Mouse (Mus musculus) MEL-GATA-1-ER (cell line): ENCODE data around the gene Slc35d3.

ENCODE experiments used
- DNase-seq: peaks from one replicate; pipeline ENCODE4 v3.0.0-alpha.2; 2012; ENCODE audit warnings: low read depth; ENCODE audit errors: extremely low read depth

Gene Slc35d3

GRCm38 (mm10) chr10:19850998-19851691 lies at the start of gene Slc35d3:
Gene Slc35d3, minus strand, starts transcription at chr10:19851459.
- no peak for DNase-seq

DNA sequence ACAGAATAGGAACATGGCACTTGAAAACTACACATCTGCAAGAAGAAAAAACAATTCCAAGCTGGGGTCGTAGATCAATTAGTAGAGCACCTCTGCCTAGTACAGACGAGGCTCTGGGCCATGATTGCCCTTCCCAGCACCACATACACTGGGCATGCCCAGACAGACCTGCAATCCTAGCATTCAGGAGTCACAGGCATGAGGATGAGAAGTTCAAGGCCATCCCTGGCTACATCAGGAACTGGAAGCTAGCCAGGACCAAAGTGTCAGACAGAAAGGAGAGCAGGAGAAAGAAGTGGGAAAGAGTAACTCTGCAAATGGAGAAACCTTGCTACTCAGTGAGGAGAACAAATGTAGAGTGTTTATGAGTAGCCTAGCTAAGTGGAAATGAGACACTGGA lies 48.9 kb upstream of the Slc35d3 start:
- DNase-seq = no peak

GRCm38 (mm10) chr10:19893976-19894375 lies 42.7 kb upstream of the Slc35d3 start:
- no peak for DNase-seq

DNA sequence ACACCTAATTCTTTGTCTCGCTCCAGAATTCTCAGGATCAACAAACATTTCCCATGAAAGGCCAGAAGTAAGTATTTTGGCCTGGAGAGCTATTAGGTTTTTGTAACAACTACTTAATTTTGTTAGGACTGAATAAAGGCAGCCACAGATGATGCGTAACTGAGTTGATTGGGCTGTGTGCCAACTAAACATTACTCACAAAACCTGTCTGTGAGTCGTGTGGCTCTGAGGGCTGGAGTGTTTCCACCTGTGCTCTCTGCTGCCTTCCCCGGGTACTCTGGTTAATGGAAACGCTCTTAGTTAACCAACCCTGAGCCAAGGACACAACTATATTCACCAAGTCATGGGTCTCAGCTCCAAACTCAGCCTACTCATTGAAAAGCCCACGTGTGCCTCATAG lies 41.9 kb upstream of the Slc35d3 start:
- DNase-seq = no peak

DNA sequence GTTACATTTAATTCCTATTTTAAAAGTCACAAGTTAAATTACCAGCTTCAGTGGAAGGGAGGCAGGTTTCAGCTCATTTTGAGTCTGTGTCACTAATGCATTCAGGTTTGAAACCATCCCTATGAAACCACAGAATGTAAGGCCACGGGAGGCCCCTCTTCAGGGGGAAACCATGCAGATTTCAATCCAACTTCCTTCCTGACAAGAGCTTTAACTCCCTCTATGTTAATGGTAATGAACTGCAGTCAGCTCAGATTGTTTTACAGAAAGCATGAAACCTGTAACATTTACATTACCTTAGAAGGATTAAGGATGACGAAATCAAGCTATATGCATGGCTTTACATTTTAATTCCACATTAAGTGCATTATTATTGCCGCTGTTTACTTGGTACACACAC lies 40.4 kb upstream of the Slc35d3 start:
- DNase-seq = no peak

- no peak for DNase-seq
These were observed 38.6 kb upstream of the Slc35d3 start for GRCm38 (mm10) chr10:19889908-19890307.

GRCm38 (mm10) chr10:19886249-19886648 lies 35.0 kb upstream of the Slc35d3 start:
- DNase-seq = peak; percentile 86

GRCm38 (mm10) chr10:19884409-19884808 lies 33.1 kb upstream of the Slc35d3 start:
- no peak for DNase-seq

DNA sequence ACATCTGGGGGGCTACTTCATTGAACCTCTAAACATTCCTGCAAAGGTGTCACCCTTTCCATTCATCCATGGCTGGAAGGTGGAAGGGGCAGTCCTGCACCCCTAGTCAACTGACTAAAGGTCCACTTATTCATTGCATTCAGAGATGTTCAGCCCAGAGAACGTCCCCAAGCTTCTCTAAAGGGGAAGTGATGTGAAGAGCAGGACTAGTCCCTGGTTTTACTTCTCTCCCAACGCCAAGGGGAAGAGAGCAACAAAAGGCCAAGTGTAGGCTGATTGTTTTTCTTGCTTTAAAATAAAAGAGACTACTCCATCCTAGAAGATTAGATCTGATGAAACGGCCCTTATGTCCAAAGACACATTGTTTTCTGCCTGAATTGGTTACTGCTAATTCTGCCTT lies 29.2 kb upstream of the Slc35d3 start:
- no peak for DNase-seq

DNA sequence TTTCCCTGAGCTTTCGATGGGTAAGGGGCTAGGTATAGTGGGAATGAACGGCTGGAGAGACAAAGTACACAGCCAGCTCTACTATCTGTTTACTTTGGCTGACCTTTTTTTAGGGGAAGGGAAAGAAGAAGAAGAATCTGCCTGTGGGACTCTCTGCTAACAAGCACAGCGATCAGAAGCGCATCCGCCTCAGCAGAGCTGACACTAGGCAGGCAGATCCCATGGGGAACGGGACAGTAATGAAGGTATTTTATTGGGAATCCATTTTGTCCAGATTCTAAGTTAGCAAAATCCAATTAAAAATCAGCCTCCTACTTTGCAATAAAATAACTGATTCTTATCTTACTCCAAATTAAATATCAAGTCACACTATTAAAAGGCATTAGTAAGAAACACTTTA lies 27.9 kb upstream of the Slc35d3 start:
- no peak for DNase-seq

DNA sequence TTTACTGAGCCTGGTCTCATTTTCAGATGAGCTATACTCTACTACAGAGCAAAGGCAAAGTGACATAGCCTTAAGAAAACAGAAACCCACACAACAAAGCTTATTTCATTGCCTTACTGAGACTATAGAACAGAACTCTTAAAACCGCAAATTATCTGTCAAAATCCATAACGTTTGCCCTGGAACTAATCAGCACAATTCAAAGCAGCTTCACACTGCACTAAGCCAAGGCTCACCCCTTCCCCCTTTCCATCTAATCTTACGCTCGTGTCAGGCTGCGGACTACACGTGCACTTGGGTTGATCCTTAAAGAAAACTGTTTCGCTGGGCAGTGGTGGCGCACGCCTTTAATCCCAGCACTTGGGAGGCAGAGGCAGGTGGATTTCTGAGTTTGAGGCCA lies 26.4 kb upstream of the Slc35d3 start:
- peak; percentile 62 for DNase-seq

- DNase-seq = no peak
These were observed 26.0 kb upstream of the Slc35d3 start for GRCm38 (mm10) chr10:19877257-19877656.

GRCm38 (mm10) chr10:19876669-19877068 lies 25.4 kb upstream of the Slc35d3 start:
- no peak for DNase-seq

DNA sequence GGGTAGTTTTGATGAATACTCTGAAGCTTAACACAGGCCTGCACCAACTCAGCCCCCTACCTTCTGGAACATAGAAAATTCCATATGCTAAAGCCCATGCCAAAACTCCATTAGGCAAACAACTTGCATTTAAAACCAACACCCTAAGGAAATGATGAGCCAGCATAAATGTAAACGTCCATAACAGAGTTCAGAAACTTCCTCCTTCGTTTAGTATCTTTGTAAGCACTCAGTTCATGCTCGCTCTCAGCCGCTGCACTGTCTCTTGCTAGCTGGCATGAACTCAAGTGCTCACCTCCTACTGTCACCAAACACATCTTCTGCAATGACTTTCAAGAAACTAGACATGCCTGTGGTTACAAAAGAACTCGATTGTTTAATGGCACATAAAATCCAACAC lies 24.1 kb upstream of the Slc35d3 start:
- DNase-seq = peak; percentile 77

DNA sequence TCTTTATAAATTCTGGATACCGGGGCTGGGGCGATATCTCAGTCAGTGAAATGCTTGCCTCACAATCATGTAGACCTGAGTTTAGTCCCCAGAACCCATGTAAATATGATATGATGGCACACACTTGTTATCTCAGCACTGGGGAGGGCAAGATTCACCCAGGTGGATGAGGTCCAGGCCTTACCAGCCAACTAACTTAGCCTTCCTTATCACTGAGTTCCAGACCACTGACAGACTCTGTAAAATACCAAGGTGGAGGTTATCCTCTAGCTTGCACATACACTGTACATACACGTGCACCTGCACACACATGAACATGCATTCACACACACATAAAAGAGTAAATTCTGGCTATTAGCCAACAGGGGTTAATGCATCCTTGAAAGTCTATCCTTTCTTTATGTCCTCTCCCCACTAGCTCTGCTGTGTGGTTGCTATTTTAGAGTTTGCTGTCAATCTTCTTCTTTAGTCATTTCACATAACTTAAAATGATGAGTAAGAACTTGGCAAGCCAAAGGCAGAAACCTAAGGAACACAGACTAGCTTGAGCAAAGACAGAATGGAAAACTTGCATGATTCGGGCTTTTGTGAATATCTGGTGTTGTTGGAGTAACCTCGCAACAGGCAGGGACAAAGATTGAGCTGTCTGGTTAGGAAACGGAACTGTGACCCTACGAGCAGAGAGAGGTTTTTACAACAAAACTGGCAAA lies 4.5 kb upstream of the Slc35d3 start:
- no peak for DNase-seq

GRCm38 (mm10) chr10:19853609-19854008 lies 2.4 kb upstream of the Slc35d3 start:
- no peak for DNase-seq

DNA sequence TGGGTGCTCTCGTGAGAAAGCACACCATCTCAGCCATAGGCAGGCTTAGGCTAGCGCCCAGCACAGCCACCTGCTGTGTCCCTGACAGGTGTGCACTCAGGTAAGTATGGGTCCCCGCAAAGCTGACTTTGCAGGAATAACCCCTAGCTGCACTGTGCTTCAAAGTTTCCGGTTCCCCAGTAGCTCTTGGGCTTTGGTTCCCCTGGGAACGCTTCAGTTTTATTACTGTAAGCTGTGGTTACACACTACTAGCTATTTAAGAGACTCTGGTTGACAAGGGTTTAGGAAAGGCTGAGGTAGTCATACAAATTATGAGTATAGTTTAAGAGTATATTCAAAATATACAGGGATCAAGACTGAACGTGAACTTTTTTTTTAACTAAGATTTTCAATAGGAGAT lies 1.5 kb upstream of the Slc35d3 start:
- DNase-seq = no peak

- no peak for DNase-seq
These were observed 688 bp downstream of the Slc35d3 start for GRCm38 (mm10) chr10:19850544-19850997.

GRCm38 (mm10) chr10:19849771-19850365 lies 1.4 kb downstream of the Slc35d3 start:
- DNase-seq = no peak

- DNase-seq = no peak
These were observed 2.1 kb downstream of the Slc35d3 start for GRCm38 (mm10) chr10:19848928-19849770.

DNA sequence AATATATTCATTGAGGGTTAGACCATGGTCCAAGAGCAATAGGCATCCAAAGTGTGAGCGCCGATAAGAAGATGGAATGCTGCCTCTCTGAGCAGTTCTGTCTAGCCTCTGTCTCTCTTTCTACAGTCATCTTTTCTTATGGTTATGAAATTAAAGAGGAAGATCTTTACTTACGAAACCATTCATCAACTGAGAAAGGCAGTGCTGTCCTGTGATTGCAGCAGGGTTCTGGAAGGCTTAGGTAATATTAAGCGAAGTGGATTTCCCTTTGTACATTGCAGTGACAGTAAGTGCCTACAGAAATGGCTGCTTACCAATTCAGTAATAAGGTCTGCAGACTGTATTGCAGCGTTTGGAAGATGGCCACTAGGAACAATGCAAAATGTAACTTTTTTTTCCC lies 11.4 kb downstream of the Slc35d3 start:
- DNase-seq = no peak
